Mouse (Mus musculus): ENCODE data around the gene Pkd1.

The Pkd1 gene

GRCm38 (mm10) chr17:24644875-24645721, 95.5 kb downstream of the Pkd1 start:
- no peak for DNase-seq (ENCODE audit: low spot score)

- no peak for DNase-seq (ENCODE audit: low spot score)
Observed at GRCm38 (mm10) chr17:24645916-24646315, 96.3 kb downstream of the Pkd1 start.
